Mouse (Mus musculus): ENCODE measurements around the gene 1810046K07Rik.

The 1810046K07Rik gene

DNA sequence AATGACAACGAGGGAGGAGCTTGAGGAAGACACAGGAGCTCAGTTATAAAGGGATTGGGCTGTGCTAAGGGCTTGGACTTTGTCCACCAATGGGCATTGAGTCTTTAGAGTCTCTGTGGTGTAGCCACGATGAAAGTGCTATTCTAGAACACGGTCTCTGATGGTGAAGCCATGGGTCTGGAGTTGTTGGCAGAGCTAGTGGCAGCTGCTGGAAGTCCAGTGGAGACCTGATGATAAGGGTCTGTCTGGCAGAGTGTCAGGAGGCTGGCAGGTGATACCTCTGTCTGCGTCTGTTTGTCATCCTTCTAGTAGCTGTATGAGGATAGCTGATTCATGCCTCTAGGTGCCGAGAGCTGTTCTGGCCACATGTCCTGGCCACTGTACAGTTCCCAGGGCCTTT, 24.7 kb downstream of the 1810046K07Rik start:
- no peak for DNase-seq

DNA sequence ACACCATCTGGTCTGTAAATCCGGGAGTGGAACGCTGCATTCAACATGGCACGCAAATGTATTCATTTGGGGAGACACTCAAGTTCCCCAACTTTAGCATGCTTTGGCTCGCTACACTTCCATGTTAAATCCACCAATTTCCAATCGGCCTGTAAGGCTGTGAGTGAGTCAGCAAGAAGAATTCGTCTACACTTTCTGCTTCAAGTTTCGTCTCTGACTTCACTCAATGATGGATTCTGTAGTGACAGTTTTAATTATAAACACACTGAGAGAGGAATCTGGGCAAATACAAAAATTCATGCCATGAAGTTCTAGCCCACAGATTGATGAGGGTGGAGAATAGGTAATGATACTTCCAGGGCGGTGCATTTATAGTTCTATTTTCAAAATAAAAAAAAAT, 35.2 kb downstream of the 1810046K07Rik start:
- DNase-seq = no peak

DNA sequence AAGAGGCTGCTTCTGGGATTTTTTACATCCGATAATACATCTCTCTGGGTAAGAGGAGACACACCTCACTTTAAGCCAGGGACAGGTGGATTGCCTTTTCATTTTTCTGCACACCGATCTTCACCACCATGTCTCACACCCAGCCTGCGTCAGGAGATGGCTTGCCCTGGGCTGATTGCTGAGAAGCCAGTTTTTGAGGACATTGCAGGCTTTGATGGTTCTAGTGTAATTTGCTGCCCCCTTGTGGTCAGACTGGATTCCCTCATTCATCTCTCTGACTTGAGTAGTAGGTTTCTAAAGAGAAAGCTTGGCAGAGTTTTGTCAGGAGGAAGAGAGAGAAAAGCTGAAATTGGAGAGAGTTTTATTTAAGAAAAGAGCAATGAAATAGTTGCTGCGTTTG, 36.0 kb downstream of the 1810046K07Rik start:
- DNase-seq = peak; percentile 66

DNA sequence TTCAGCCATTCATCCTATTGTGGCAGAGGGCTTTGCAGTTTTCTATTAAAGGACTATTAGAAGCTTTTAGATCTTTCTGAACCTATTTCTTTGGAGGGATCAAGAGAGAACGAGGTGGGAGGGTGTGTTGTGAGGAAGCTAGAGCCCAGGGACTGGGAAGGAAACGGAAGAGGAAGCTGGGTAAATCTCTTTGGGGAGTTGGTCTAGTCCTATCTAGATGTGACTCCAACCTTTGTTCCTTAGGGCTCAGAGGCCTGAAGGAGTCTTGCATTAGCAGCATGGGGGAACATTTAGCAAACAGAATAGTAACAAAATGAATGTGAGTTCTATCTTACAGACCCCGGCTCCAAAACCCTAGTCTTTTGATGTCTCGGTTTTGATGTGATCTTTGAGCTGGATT, 37.7 kb downstream of the 1810046K07Rik start:
- DNase-seq = no peak

DNA sequence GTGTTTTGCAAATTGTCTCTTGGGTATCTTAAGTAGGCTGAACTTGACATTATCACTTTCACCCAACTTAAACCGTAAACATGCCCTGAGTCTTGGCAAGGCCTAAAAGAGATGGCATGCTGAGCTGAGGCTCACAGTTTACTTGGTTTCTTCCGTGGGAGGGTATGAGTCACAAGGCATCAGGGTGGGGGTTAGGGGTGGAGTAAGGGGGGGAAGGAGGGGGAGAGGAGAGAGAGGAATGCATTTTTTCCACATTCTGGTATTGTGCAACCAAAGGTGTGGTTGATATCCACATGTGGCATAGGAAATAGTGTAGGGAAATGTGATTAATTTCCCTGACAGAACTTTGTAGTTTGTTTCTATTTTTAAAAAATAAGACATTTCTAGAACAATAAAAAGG, 42.6 kb downstream of the 1810046K07Rik start:
- DNase-seq = no peak

DNA sequence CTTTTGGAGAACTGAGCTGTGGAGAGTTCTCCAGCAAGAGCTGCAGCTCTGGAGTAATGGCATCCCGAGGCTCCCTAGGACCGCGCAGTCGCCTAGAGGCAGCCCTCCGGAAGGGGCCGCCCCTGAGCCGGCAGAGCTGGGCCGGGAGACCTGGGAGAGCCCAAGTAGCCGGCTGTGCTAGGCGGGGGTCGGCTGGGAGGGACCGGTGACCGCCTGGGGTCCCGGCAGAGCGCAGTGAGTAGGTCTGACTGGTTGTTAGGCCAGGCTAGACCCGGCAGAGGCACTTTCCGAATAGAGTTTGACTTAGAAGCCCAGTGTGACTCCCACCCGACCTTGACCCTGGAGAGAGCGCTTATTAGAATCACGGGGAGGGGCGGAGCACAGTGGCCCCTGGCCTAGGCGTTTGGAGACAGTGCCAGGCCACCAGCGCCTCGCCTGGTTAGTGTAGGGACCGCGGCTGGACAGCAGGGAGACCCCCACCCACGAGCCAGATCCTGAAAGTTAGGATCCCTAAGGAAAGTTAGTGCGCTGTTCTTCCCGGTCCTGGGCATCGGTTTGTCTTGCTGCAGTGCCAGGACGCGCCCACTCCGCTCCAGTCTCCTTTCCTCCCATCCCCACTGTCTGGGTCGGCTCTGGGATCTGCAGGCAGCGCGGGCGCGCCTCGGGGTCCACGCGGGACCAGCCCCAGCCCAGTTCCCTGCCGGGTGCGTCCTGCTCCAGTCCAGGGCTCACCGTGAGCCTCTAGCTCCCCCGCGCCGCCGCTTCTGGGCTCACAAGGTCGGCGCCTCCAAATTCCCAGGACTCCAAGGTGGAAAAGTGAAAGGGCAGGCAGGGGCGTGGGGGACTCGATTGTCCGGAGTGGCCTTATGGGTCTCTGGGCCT, 50.0 kb downstream of the 1810046K07Rik start, which contains the start of gene Colca2:
Gene Colca2 (minus strand): TSS at position 70 of the 882 bp plus-strand sequence.
- peak; percentile 52 for DNase-seq

- no peak for DNase-seq
These were observed 50.8 kb downstream of the 1810046K07Rik start for GRCm38 (mm10) chr9:51277834-51278498.

DNA sequence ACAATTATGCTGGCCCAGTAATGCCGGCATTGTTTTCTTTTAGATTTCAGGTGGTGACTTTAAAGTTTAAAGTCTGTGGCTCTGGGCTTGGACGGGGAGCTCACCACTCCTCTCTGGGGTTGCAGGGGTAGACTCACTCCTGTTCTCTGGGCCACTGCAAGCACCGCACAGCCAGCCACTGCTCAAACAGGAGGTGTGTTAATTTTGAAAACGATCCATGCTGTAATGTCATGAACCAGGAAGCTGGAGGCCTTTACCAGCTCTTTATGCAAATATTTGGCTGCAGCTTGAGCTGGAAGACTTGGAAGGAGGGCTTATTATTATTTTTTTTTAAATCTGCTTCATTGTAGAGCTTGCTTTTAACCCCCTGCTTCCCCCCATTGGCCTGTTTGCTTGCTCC, 54.0 kb downstream of the 1810046K07Rik start:
- DNase-seq = no peak

GRCm38 (mm10) chr9:51273581-51274154, 55.0 kb downstream of the 1810046K07Rik start:
- DNase-seq = no peak

DNA sequence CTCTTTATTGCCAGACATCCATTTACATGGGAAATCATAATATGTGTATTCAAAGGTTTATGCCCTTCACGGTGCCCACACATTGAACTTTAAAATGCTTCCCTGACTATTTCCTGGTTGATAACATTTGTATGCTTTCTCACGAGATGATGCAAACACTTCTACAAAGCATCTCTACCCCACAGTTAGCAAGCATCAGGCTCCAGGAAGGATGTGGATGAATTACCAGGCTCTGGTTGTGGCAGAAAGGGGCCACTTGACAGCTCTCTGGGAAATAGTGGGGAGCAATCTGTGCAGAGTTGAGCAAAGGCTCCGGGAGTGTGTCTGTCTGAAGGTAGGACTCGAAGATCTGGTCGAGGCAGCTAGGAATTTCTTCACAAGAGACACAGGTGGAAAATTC, 56.6 kb downstream of the 1810046K07Rik start:
- no peak for DNase-seq

DNA sequence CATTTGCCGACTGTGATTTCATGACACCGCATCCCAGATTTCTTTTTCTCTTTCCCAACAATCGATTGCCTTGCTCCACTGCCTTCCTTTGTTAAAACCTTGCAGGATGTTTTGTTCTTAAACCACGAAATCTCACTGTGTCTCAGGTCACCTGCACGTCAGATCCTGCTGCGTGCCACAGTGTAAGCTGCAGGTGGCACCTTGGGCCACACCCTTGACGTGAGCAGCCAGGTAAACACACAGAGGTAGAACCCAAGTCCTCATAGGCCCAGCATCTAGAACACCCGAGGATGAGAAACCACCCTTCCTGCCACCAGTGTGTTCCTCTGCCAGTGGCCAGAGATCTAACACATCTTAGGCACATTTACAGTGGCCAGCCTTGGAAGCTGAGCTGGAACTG, 57.6 kb downstream of the 1810046K07Rik start:
- no peak for DNase-seq

GRCm38 (mm10) chr9:51268852-51269251, 59.9 kb downstream of the 1810046K07Rik start:
- no peak for DNase-seq

- no peak for DNase-seq
These were observed 70.3 kb downstream of the 1810046K07Rik start for GRCm38 (mm10) chr9:51258426-51258825.

DNA sequence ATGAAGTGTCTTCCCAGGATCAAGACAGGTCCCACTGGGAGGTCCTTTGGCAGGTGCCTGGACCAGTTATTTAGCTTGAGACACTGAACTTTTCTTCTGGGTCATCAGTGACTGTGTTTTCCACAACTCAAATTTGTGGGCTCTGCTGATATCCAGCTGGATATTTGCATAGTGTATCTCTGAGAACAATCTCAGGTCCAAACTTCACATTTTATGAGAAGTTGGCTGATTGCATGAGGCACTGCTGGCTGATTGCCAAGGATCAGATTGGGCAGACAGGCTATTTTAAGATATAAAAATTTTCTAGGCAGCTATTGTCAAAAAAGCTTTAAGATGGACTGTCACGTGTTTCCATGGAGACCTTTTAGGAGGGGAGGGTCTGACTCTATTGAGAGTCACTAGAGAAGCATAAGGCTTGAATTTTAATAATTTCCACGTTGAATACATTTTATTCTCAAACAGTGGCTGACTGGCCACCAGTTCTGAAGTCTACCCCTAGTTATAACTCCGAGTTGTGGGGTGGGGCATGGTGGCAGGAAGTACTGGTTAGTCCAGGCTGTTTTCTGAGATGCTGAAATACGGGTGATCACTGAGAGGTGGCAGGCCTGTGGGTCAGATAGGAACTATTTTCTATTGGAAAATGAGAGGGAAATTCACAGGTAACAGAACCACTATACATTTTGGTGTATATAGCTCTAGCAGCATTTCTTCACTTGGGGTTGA, 71.8 kb downstream of the 1810046K07Rik start:
- DNase-seq = no peak
